Mouse (Mus musculus): ENCODE data around the gene Ltc4s. TPM values are rescaled to one million over a fixed set of nuclear protein-coding genes. Genes with fewer than 3 reads are reported as not detected.

Gene Ltc4s
- total and polyA plus RNA-seq, 2 experiments: 0.28 to 2.1 TPM

DNA sequence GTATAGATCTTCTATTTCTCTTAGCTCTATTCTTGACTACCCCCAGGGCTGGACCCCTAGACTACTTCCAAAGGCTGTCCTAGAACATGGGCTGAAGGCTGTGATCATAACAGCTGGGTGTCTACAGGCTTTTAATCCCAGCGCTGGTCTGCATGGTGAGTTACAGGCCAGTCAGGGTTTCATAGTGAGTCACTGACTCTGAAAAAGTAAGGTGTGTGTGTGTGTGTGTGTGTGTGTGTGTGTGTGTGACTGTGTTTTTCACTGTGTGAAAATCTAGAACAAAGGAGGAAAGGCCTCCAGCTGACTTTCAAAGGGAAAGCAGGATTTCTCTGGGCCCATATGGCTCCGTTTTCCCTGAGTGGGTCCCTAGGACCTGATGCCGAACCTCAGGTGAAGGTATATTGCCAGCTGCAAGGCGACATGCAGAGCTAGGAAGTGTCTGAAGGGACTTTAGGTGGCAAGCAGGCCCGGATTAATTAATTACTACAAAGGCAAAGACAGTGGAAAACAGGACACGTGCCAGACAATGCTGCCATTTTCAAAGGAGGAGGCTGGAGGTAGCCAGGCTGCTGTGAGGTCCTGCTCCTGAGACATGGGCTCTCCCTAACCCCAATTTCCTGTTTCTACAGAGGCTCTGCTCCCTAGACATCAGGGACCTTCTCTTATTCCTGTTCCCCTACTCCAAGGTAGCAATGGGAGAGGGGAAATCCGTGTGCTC, 15.7 kb downstream of the Ltc4s start:
- WGBS: 71% methylated on average over 7 of the region's 7 CpGs
- Histone ChIP-seq H3K79me2 (ENCODE audit: control insufficient read depth, insufficient read depth, low read length) (peaks cover 12% of the 10 kb centered on the region; the same call in 1 of the 2 replicates), H3K4me3 (ENCODE audit: insufficient read depth, low read depth, low read length) (no peak overlapping the region), H3K36me3 (ENCODE audit: control insufficient read depth, insufficient read depth, low read length) (no peaks in the 10 kb centered on the region), H3K9ac (ENCODE audit: low read depth, low read length) (no peak overlapping the region), H3K4me1 (ENCODE audit: control insufficient read depth, insufficient read depth, low read length) (peaks cover 16% of the 10 kb centered on the region), H3K27ac (replicated peaks; ENCODE audit: insufficient read depth, low read depth, low read length) (no peak overlapping the region), H3K27me3 (ENCODE audit: control insufficient read depth, insufficient read depth, low read length) (no peaks in the 10 kb centered on the region)
- no peak for DNase-seq (ENCODE audit: extremely low read depth, low read depth, low spot score)
- TF ChIP-seq CTCF (IDR thresholded peaks at IDR 0.05; ENCODE audit: low read depth, low read length): no peak
- TF ChIP-seq POLR2A (IDR thresholded peaks at IDR 0.05; ENCODE audit: extremely low read depth, insufficient read depth, low read length): no peak

DNA sequence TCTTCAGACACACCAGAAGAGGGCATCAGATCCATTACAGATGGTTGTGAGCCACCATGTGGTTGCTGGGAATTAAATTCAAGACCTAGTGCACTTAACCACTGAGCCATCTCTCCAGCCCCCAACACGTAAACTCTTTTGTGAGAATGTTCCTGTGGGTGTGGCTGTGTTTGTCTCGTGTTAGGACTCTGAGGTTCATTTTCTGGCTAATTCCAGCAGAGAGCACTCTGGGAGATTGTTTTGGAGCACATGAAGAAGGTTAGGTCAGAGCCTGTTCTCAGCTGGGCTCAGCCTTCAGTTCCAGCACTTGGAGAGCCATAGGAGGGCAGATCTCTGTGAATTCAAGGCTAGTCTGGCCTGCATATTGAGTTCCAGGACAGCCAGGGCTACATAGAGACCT, 18.6 kb downstream of the Ltc4s start:
- Histone ChIP-seq H3K9ac (ENCODE audit: low read depth, low read length) (no peak overlapping the region), H3K27me3 (ENCODE audit: control insufficient read depth, insufficient read depth, low read length) (no peaks in the 10 kb centered on the region), H3K4me3 (ENCODE audit: insufficient read depth, low read depth, low read length) (no peak overlapping the region), H3K27ac (replicated peaks; ENCODE audit: insufficient read depth, low read depth, low read length) (no peak overlapping the region), H3K36me3 (ENCODE audit: control insufficient read depth, insufficient read depth, low read length) (no peaks in the 10 kb centered on the region), H3K4me1 (ENCODE audit: control insufficient read depth, insufficient read depth, low read length) (peaks cover 3% of the 10 kb centered on the region; the same call in 1 of the 2 replicates), H3K79me2 (ENCODE audit: control insufficient read depth, insufficient read depth, low read length) (no peaks in the 10 kb centered on the region)
- WGBS: 60% methylated on average over 2 of the region's 2 CpGs
- no peak for TF ChIP-seq CTCF (IDR thresholded peaks at IDR 0.05; ENCODE audit: low read depth, low read length)
- TF ChIP-seq POLR2A (IDR thresholded peaks at IDR 0.05; ENCODE audit: extremely low read depth, insufficient read depth, low read length): no peak
- DNase-seq (ENCODE audit: extremely low read depth, low read depth, low spot score): no peak

DNA sequence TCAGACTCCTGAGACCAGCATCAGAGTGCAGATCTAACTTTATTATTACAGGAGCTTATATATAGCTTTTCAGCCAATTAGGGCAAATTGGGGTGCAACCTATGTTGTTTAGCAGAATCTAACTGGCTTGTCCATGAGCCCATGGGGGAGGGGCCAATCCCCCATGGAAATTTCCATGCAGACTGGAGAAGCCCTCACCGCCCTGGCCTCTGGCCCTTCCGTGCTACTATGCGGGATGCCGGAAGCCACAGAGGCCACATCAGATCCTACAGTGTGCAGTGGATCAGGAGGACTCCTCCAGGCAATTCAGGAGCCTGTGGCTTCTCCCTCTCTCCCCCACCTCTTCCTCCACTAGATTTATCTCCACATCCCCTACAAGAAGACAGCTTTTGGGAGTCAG, 20.6 kb downstream of the Ltc4s start:
- Histone ChIP-seq H3K27me3 (ENCODE audit: control insufficient read depth, insufficient read depth, low read length) (no peaks in the 10 kb centered on the region), H3K79me2 (ENCODE audit: control insufficient read depth, insufficient read depth, low read length) (no peaks in the 10 kb centered on the region), H3K27ac (replicated peaks; ENCODE audit: insufficient read depth, low read depth, low read length) (no peak overlapping the region), H3K4me1 (ENCODE audit: control insufficient read depth, insufficient read depth, low read length) (peaks cover 6% of the 10 kb centered on the region), H3K9ac (ENCODE audit: low read depth, low read length) (no peak overlapping the region), H3K36me3 (ENCODE audit: control insufficient read depth, insufficient read depth, low read length) (no peaks in the 10 kb centered on the region), H3K4me3 (ENCODE audit: insufficient read depth, low read depth, low read length) (no peak overlapping the region)
- no peak for TF ChIP-seq POLR2A (IDR thresholded peaks at IDR 0.05; ENCODE audit: extremely low read depth, insufficient read depth, low read length)
- TF ChIP-seq CTCF (IDR thresholded peaks at IDR 0.05; ENCODE audit: low read depth, low read length): no peak
- DNase-seq (ENCODE audit: extremely low read depth, low read depth, low spot score): no peak
- 80% methylated on average over 4 of the region's 4 CpGs for WGBS

DNA sequence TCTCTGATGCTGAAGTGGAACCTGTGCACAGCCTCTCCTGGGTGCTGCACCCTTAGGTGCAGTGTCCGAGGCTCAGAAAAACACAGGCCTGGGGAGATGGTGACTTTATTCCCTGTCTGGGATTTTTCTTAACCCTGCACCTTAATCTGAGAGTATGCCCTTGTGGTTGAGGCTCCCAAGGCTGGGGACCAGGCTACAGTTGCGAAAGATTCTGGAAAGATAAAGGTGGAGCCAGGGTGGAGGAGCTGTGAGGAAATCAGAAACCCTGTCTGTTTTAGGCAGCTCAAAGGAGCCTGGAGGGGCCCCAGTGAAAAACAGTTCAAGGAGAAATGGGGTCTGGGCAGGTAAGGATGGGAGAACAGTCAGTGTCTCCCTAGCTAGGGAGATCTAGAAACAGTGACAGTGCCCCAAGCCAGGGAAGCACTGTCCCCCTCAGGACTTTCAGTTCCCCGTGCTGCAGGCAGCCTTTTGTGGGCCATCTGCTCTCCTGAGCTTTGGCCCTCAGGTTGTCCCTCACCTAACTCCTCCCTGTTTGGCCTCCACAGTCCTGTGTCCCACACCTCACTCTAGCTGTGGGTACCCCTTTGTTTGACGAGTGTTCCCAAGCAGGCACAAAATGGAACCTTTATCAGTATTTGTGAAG, 21.6 kb downstream of the Ltc4s start:
- Histone ChIP-seq H3K36me3 (ENCODE audit: control insufficient read depth, insufficient read depth, low read length) (no peaks in the 10 kb centered on the region), H3K4me1 (ENCODE audit: control insufficient read depth, insufficient read depth, low read length) (peaks cover 15% of the 10 kb centered on the region)
- 83% methylated on average over 4 of the region's 4 CpGs for WGBS

DNA sequence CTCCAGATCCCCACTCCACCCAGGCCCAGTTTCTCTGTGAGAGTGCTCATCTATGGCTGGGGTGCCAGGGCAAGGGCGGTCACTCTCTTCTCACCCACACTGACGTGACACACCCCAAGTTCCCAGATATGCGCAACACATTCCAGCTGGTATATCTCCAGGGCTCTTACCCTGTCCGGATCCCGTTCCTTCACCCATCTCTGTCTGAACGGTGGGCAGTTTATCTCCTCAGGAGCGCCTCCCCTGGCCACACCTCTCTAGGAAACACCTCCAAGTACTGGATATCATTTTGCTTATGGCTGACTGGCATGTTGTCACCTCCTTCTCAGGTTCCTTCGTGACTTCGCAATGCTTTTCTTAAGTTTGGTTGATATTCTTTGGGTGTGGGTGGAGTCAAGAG, 22.8 kb downstream of the Ltc4s start:
- no peak for DNase-seq (ENCODE audit: extremely low read depth, low read depth, low spot score)
- H3K4me3 ChIP-seq (ENCODE audit: insufficient read depth, low read depth, low read length): no peak overlapping the region
- no peaks in the 10 kb centered on the region for H3K36me3 ChIP-seq (ENCODE audit: control insufficient read depth, insufficient read depth, low read length)
- no peak overlapping the region for H3K27ac ChIP-seq (replicated peaks; ENCODE audit: insufficient read depth, low read depth, low read length)
- no peaks in the 10 kb centered on the region for H3K27me3 ChIP-seq (ENCODE audit: control insufficient read depth, insufficient read depth, low read length)
- no peaks in the 10 kb centered on the region for H3K79me2 ChIP-seq (ENCODE audit: control insufficient read depth, insufficient read depth, low read length)
- no peak for TF ChIP-seq CTCF (IDR thresholded peaks at IDR 0.05; ENCODE audit: low read depth, low read length)
- no peak for TF ChIP-seq POLR2A (IDR thresholded peaks at IDR 0.05; ENCODE audit: extremely low read depth, insufficient read depth, low read length)
- H3K9ac ChIP-seq (ENCODE audit: low read depth, low read length): no peak overlapping the region
- H3K4me1 ChIP-seq (ENCODE audit: control insufficient read depth, insufficient read depth, low read length): peaks cover 17% of the 10 kb centered on the region
- 82% methylated on average over 9 of the region's 9 CpGs for WGBS

More for the DNA sequence above, 21.6 kb downstream of the Ltc4s start:
- Histone ChIP-seq H3K27ac (replicated peaks; ENCODE audit: insufficient read depth, low read depth, low read length) (no peak overlapping the region), H3K79me2 (ENCODE audit: control insufficient read depth, insufficient read depth, low read length) (no peaks in the 10 kb centered on the region), H3K4me3 (ENCODE audit: insufficient read depth, low read depth, low read length) (no peak overlapping the region), H3K27me3 (ENCODE audit: control insufficient read depth, insufficient read depth, low read length) (no peaks in the 10 kb centered on the region), H3K9ac (ENCODE audit: low read depth, low read length) (no peak overlapping the region)
- TF ChIP-seq POLR2A (IDR thresholded peaks at IDR 0.05; ENCODE audit: extremely low read depth, insufficient read depth, low read length): no peak
- TF ChIP-seq CTCF (IDR thresholded peaks at IDR 0.05; ENCODE audit: low read depth, low read length): no peak
- DNase-seq (ENCODE audit: extremely low read depth, low read depth, low spot score): no peak

DNA sequence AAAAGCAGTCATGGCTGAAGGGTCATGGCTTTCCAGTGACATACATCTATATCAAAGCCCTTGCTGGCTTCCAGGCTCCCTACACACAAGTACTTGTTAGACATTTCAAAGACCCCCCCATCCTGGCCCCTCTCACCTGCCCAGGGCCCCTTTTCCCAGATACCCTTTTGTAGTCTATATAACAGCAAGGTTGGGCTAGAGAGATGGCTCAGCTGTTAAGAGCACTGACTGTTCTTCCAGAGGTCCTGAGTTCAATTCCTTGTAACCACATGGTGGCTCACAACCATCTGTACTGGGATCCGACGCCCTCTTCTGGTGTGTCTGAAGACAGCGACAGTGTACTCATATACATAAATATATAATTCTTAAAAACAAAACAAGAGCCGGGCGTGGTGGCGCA, 23.8 kb downstream of the Ltc4s start:
- TF ChIP-seq POLR2A (IDR thresholded peaks at IDR 0.05; ENCODE audit: extremely low read depth, insufficient read depth, low read length): no peak
- no peak for TF ChIP-seq CTCF (IDR thresholded peaks at IDR 0.05; ENCODE audit: low read depth, low read length)
- 89% methylated on average over 6 of the region's 6 CpGs for WGBS
- Histone ChIP-seq H3K79me2 (ENCODE audit: control insufficient read depth, insufficient read depth, low read length) (peaks cover 5% of the 10 kb centered on the region; the same call in 1 of the 2 replicates), H3K4me1 (ENCODE audit: control insufficient read depth, insufficient read depth, low read length) (peaks cover 17% of the 10 kb centered on the region), H3K27me3 (ENCODE audit: control insufficient read depth, insufficient read depth, low read length) (no peaks in the 10 kb centered on the region), H3K27ac (replicated peaks; ENCODE audit: insufficient read depth, low read depth, low read length) (no peak overlapping the region), H3K4me3 (ENCODE audit: insufficient read depth, low read depth, low read length) (no peak overlapping the region), H3K36me3 (ENCODE audit: control insufficient read depth, insufficient read depth, low read length) (no peaks in the 10 kb centered on the region), H3K9ac (ENCODE audit: low read depth, low read length) (no peak overlapping the region)
- no peak for DNase-seq (ENCODE audit: extremely low read depth, low read depth, low spot score)
